Mouse (Mus musculus): ENCODE results near the gene Traf3.

The Traf3 gene

DNA sequence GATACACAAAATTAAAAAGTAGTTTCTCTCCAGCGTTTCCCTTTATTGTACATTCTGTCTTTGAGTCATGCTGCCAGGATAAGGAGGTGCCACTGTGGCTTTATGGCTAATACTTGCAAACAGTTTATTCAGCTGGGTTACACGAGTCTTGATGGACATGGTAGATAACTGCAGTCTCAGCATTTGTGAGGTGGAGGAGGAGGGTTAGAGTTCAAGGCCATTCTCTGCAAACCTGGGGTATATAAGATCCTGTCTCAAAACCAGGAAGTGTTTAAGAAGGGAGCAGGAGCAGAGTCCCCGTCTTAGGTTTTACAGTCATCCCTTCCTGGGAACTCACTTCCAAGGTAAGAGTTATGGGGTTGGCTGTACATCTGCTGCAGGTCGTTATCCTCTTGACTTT lies 30.4 kb downstream of the Traf3 start:
- no peak for DNase-seq (ENCODE audit: low spot score in 2 of 2)

DNA sequence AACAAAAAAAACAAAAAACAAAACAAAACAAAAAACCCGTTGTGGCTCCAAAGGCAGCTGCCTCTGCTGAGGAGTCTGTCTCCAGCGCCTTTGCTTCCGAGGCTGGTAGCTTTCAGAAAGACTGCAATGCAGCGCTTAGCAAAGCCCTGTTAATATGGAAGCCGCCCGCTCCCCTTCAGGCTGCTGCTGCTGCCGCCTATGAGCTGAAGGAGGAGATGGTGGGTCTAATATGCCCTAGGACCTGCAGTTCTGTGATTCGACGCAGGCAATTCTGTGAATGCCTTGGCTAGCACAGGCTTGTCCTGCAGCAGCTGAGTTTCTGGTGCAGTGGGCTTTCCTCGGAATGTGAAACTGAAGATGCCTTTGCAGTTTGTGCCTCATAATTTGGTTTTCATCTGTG lies 36.9 kb downstream of the Traf3 start:
- DNase-seq (ENCODE audit: low spot score in 2 of 2), result peak in 1 of 2 experiments; percentile 14

GRCm38 (mm10) chr12:111203945-111204344 lies 37.8 kb downstream of the Traf3 start:
- DNase-seq (ENCODE audit: low spot score in 2 of 2), result no peak

DNA sequence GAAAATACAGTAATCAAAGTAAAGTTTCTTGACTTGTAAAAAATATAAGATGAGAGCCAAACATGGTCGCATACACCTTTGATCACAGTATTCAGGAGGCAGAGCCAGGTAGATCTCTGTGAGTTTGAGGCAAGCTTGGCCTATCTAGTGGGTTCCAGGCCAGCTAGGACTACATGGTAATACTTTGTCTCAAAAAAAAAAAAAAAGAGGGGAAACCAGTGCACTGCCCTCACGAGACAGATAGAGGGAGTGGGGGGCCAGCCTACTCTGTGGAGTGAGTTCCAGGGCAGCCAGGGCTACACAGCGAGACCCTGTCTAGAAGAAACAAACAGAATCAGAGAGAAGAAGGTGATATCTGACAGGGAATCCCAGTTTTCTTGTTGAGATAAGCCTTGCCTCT lies 41.5 kb downstream of the Traf3 start:
- no peak for DNase-seq (ENCODE audit: low spot score in 2 of 2)

GRCm38 (mm10) chr12:111211729-111212128 lies 45.6 kb downstream of the Traf3 start:
- DNase-seq (ENCODE audit: low spot score in 2 of 2), result no peak

- no peak for DNase-seq (ENCODE audit: low spot score in 2 of 2)
Observed at GRCm38 (mm10) chr12:111218867-111219266, 52.7 kb downstream of the Traf3 start.

- no peak for DNase-seq (ENCODE audit: low spot score in 2 of 2)
Observed at GRCm38 (mm10) chr12:111225197-111225780, 59.1 kb downstream of the Traf3 start.

DNA sequence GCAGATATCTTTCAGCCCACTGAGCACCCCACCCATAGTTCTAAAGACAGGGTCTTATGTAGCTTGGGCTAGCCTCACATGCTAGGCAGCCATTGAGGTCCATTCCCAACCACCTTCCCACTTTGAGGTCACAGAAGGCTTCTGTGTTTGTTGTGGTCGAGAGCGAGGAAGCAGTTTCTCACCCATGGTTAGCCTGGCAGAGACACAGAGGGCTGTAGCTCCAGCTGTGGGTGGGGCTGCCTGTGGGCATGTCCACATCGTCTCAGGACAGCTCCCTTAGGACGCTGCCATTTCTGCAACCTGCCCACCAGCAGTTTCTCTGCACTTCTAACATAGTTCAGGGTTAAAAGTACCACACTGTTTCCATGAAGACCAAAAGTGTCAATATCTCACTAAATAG lies 61.2 kb downstream of the Traf3 start:
- DNase-seq (ENCODE audit: low spot score in 2 of 2), result no peak

DNA sequence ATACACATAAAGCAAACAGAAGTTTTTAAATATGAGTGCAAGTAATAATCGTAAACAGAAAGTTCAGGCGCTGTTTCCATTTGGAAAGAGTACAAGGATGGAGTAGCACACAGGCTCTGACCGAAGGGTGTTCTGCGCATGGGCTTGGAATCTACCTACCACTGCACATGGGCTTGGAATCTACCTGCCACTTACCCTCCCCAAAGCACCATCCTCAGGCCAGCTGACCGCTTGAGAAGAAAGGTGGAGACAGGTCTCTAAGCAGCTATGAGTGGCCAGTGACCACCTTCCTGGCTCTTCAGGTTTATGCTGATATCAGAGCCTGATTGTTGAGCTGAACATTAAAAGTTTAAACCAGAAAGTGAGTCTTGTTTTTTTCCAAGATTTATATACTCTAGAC lies 62.3 kb downstream of the Traf3 start:
- no peak for DNase-seq (ENCODE audit: low spot score in 2 of 2)

DNA sequence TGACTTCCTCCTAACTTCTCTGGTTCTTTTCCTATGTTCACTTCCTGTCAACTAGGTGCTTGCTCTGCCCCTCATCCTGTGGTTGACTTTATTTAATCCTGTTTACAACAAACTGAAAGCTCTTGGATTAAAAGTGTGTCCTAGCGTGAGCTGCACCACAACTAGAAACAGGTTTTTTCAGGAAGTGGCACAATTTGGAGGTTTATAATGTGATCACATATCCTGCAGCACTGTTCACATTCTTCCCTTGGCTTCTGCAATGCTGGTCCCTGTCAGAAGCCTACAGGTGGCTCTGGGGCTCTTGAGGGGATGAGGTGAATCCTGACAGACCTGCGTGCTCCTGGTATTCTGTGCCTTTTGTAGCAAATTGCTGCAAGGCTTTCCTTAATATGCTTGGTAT lies 64.6 kb downstream of the Traf3 start:
- DNase-seq (ENCODE audit: low spot score in 2 of 2), result no peak

DNA sequence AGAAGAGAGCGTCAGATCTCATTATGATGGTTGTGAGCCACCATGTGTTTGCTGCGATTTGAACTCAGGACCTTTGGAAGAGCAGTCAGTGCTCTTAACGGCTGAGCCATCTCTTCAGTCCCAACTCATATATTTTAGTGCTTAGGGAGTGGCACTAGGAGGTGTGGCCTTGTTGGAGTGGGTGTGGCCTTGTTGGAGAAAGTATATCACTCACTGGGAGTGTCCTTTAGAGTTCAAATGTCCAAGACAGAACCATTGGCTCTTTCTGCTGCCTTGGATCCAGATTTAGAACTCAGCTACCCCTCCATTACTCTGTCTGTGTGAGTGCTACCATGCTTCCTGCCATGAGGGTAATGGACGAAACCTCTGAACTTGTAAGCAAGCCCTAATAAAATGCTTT lies 67.6 kb downstream of the Traf3 start:
- DNase-seq (ENCODE audit: low spot score in 2 of 2), result no peak

- no peak for DNase-seq (ENCODE audit: low spot score in 2 of 2)
Observed at GRCm38 (mm10) chr12:111234383-111234782, 68.2 kb downstream of the Traf3 start.

DNA sequence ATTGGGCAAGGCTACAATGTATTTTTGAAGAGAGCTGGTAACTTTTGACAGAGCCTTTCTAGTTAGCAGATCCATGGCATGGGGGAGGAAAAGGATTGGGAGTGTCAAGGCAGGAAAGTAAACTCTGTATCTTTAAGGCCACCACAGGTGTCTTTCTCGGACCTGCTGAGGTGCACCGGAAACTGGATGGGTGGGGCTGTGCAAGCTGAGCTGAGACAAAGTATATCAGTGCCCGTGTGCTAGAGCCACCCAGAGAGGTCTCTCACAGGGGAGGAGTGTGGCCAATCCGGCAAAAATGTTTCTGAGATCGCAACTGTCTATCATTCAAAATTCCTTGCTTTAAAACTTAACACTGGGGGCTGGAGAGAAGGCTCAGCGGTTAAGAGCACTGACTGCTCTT lies 69.5 kb downstream of the Traf3 start:
- no peak for DNase-seq (ENCODE audit: low spot score in 2 of 2)

DNA sequence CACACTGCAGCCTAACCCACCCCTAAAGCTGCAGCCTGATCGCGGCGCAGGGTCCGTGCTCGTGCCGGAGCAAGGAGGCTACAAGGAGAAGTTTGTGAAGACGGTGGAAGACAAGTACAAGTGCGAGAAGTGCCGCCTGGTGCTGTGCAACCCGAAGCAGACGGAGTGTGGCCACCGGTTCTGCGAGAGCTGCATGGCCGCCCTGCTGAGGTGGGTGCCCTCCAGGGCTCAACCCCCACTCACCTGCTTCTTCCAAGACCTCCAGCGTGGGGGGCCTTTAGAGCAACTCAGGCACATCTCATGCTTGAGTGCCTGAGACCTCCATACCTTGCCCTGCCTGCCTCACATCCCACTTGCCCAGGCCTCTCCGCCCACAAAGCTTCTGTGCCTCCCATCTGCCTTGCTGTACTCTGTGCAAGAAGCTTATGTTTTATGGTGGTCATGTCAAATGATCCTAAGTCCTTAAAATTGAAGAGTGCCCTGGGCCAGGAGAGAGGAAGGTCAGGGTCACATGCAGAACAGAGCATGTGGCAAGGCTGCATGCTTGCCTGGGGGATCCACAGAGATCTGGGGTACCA lies 71.5 kb downstream of the Traf3 start:
- no peak for DNase-seq (ENCODE audit: low spot score in 2 of 2)

- DNase-seq (ENCODE audit: low spot score in 2 of 2), result no peak
Observed at GRCm38 (mm10) chr12:111238345-111238744, 72.2 kb downstream of the Traf3 start.

GRCm38 (mm10) chr12:111238778-111239177 lies 72.6 kb downstream of the Traf3 start:
- DNase-seq (ENCODE audit: low spot score in 2 of 2), result no peak

DNA sequence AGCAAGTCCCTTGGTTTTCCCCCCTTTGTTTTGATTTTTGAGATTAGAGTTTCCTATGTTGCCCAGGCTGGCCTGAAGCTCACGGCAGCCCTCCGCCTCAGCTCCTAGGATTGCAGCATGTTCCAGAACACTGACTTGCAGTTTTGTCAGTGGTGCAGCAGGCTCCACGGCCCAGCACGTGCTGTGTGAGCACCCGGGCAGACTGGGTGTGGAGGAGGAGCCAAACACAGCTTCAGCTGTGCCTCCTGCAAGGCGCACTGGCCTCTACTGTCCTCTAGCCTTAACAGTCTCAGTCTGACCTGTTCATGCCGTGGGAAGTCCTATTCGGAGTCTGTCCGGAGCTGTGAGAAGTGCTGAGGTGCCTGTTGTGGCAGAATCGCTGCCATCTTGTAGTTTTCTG lies 73.8 kb downstream of the Traf3 start:
- no peak for DNase-seq (ENCODE audit: low spot score in 2 of 2)

GRCm38 (mm10) chr12:111241916-111242315 lies 75.7 kb downstream of the Traf3 start:
- DNase-seq (ENCODE audit: low spot score in 2 of 2), result peak in 1 of 2 experiments; percentile 66

DNA sequence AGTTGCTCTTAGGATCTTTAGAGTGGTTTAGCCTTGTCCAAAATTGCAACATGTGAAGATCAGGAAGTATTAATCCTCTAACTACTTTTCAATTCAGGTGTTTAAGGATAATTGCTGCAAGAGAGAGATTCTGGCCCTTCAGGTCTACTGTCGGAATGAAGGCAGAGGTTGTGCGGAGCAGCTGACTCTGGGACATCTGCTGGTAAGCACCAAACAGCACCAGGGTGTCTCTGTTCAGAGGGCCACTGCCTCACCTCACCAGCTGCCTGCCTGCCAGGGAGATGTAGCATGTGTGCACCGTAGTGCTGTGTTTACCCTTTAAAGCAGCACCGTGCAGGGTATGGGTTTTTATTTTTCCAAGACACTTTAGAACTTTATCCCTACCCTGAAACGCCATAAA lies 76.2 kb downstream of the Traf3 start:
- no peak for DNase-seq (ENCODE audit: low spot score in 2 of 2)

- no peak for DNase-seq (ENCODE audit: low spot score in 2 of 2)
Observed at GRCm38 (mm10) chr12:111243733-111244132, 77.6 kb downstream of the Traf3 start.

- no peak for DNase-seq (ENCODE audit: low spot score in 2 of 2)
Observed at GRCm38 (mm10) chr12:111245070-111245469, 78.9 kb downstream of the Traf3 start.

- no peak for DNase-seq (ENCODE audit: low spot score in 2 of 2)
Observed at GRCm38 (mm10) chr12:111246808-111247464, 80.8 kb downstream of the Traf3 start.

GRCm38 (mm10) chr12:111249095-111249494 lies 82.9 kb downstream of the Traf3 start:
- DNase-seq (ENCODE audit: low spot score in 2 of 2), result no peak
